Mouse (Mus musculus): ENCODE data around the gene Zfp462.

GRCm38 (mm10) chr4:55128088-55128835 is 183.4 kb downstream of the Zfp462 start:
- TF ChIP-seq POLR2A (IDR thresholded peaks at IDR 0.05; ENCODE audit: insufficient read depth, low read depth, low read length) = no peak
- TF ChIP-seq CTCF (IDR thresholded peaks at IDR 0.05; ENCODE audit: insufficient read depth, low read depth, low read length) = no peak
